Mouse (Mus musculus) forebrain, postnatal 0 days (tissue): ENCODE results near the gene Rora. TPM values are rescaled to one million over a fixed set of nuclear protein-coding genes. Genes with fewer than 3 reads are reported as not detected.
"Not testable (repeated sequence)": the region's sequence is repeated elsewhere in the genome, so short reads cannot be mapped to it uniquely, and the experiment has no call there.

Source experiments
- ATAC-seq: fragments of 200-750 bp; cut with Nextera tagmentation; 2 replicates; pipeline ENCODE4 v1.8.0; 2017; ENCODE audit warnings: mild to moderate bottlenecking, moderate library complexity
- DNase-seq: peaks from one replicate; pipeline ENCODE4 v3.0.0-alpha.2; 2015
- H3K27ac ChIP-seq: fragments of 300-500 bp; sonication (generic); 2 replicates; pipeline ENCODE4 v1.5.1; 2014; ENCODE audit warnings: low read depth, mild to moderate bottlenecking, antibody characterized with exemption, low read length, moderate library complexity, mixed read lengths
- H3K27me3 ChIP-seq: fragments of 300-500 bp; sonication (generic); 2 replicates; pipeline ENCODE4 v1.6.1; 2014; ENCODE audit warnings: mild to moderate bottlenecking, low read length, mixed read lengths; ENCODE audit not compliant: insufficient read depth
- H3K36me3 ChIP-seq: fragments of 300-500 bp; sonication (generic); 2 replicates; pipeline ENCODE4 v1.6.1; 2014; ENCODE audit warnings: mild to moderate bottlenecking, moderate library complexity; ENCODE audit not compliant: insufficient read depth
- H3K4me1 ChIP-seq: fragments of 300-500 bp; sonication (generic); 2 replicates; pipeline ENCODE4 v1.6.1; 2014; ENCODE audit warnings: antibody characterized with exemption; ENCODE audit not compliant: insufficient read depth
- H3K4me2 ChIP-seq: fragments of 300-500 bp; sonication (generic); 2 replicates; pipeline ENCODE4 v1.6.1; 2014; ENCODE audit warnings: low read depth, mild to moderate bottlenecking, moderate library complexity
- H3K4me3 ChIP-seq: fragments of 300-500 bp; sonication (generic); 2 replicates; pipeline ENCODE4 v1.5.1; 2014; ENCODE audit warnings: low read depth, low read length, mixed read lengths
- H3K9ac ChIP-seq: fragments of 300-500 bp; sonication (generic); 2 replicates; pipeline ENCODE4 v1.6.1; 2014; ENCODE audit warnings: mild to moderate bottlenecking
- H3K9me3 ChIP-seq: fragments of 300-500 bp; sonication (generic); 2 replicates; pipeline ENCODE4 v1.6.1; 2016; ENCODE audit warnings: low read length
- CTCF ChIP-seq: sonication (generic); IDR thresholded peaks from 2 replicates; pipeline ENCODE4 v1.5.1; 2016; ENCODE audit warnings: antibody characterized with exemption, control low read depth, low read depth
- WGBS: fragments of 180-500 bp; shearing (Covaris S2); extraction: QIAGEN DNeasy Blood & Tissue Kit; methylation state at CpG from one replicate; pipeline ENCODE4 v1.1.7; 2014; 5-methylcytosine and 5-hydroxymethylcytosine counted together
- polyA plus RNA-seq: library from polyadenylated mRNA; unstranded; fragments of >200 nt; fragmentation: Nextera tagmentation; extraction: Ambion mirVana; gene quantifications from 2 replicates; pipeline ENCODE4 v1.2.1, GENCODE M21; 2015
- total RNA-seq: library from RNA; depleted of rRNA; stranded (reverse); fragments of >200 nt; gene quantifications from 2 replicates; pipeline ENCODE4 v1.2.3, GENCODE M21; 2014

Gene Rora
- total and polyA plus RNA-seq, 2 experiments from 2014 or later, result 9.8 to 23.9 TPM

DNA sequence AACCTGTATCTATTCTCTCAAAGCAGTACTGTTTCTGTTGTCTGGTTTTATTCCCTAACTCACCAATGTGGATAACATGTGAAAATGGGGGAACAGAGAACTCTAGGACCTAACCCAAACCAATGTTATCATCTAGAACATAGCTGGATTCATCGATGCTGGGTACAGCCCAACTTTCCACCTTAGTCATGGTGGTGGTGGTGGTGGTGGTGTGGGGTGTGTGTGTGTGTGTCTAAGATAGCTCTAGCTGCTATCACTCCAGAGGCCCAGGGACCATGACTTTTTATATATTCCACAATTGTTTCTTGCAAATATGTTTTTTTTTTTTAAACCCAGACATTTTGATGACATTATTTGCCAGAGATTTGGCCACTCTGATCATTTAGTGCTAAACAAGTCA lies 433.7 kb downstream of the Rora start:
- DNase-seq, result no peak
- Histone ChIP-seq H3K4me2 (no peak overlapping the region), H3K4me3 (no peak overlapping the region), H3K9ac (no peak overlapping the region), H3K36me3 (no peaks in the 10 kb centered on the region), H3K9me3 (no peaks in the 10 kb centered on the region), H3K4me1 (no peaks in the 10 kb centered on the region), H3K27me3 (no peaks in the 10 kb centered on the region), H3K27ac (no peak overlapping the region)
- ATAC-seq, result no peak
- WGBS, result 98% methylated on average over 1 of the region's 1 CpGs
- TF ChIP-seq CTCF, result no peak

DNA sequence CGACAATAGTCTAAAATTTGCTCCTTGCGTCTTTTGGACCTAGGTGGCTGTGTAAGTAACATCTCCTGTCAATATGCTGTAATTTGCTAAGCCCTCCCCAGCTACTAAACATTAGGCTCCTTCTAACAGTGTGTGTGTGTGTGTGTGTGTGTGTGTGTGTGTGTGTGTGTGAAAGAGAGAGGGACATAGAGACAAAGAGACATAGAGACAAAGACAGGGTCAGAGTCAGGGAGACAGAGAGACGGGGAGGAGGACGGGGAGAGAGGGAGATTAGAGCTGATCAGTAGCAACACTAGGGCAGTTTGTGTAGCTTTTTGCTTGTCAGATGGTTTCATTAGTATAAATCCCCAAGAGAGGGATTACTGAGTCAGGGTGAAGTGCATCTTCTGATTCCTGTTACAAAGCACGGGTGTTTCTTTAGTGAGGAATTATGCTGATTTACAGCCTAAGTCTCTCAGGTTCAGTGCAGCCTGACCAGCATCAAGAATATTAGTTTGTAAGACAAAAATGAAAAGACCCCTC lies 437.2 kb downstream of the Rora start:
- 59% methylated on average over 5 of the region's 5 CpGs for WGBS
- Histone ChIP-seq H3K4me2 (no peak overlapping the region), H3K4me1 (no peaks in the 10 kb centered on the region), H3K9ac (no peak overlapping the region), H3K9me3 (no peaks in the 10 kb centered on the region), H3K27me3 (no peaks in the 10 kb centered on the region), H3K36me3 (no peaks in the 10 kb centered on the region), H3K4me3 (no peak overlapping the region), H3K27ac (no peak overlapping the region)
- no peak for DNase-seq
- TF ChIP-seq CTCF, result no peak
- ATAC-seq, result no peak

DNA sequence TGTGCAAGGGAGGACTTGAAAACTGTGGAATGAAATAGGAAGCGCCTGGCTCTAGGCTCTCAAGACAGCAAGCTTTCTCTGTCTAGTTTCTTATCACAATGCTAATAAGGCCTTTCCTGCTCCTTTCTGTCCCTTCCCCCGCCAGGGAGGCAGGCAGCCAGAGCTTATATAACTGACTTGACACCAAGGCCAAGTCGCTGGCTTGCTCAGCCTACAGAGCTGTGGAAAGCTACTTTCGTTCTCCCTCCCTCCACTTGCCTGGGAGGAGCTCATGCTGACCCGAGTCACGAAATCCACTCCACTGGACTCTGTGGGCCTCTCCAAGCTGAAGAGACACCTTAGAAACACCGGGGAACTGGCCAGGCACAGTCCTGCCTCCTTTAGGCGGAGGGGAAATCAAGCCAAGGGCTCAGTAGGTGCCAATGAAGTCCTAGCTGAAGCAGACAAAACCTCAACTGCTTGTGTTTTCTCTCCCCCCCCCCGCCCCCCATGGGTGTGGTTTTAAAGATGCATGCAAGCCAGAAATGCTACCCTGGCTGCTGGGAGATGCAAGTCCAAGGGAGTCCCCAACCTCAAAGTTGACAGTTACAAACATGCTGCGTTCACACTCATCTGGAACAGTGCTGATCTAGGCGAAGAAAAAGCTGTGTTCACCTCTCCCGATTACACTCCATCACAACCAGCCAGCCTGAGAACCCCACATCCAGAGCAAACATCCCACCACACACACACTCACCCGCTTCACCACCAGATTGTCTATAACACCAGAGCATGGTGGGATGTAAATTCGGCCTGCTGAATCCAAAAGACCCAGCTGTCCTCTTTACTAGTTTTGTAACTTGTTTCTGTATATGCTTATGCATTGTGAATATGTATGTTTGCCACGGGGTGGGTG lies 438.8 kb downstream of the Rora start:
- ATAC-seq, result no peak
- Histone ChIP-seq H3K9me3 (no peaks in the 10 kb centered on the region), H3K27ac (no peak overlapping the region)

DNA sequence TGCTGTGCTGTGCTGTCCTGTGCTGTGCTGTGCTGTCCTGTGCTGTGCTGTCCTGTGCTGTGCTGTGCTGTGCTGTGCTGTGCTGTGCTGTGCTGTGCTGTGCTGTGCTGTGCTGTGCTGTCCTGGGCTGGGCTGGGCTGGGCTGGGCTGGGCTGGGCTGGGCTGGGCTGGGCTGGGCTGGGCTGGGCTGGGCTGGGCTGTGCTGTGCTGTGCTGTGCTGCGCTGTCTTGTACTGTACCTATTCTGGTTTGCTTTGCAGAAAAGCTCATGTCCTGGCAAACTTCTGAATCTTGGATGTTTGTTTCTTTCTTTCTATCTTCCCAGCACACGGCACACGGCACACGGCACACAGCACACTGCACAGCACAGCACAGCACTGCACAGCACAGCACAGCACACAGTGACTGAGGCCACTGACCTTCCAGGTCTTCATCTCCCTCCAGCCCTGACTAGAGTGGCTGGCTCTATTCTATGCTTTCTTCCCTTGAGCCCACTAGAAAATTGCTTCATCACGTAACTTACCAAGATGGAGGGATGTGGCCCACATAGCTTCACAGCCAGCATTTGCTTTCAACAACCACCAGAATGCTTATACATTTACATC lies 446.7 kb downstream of the Rora start:
- not testable (repeated sequence) for H3K9ac ChIP-seq, H3K4me1 ChIP-seq, ATAC-seq, H3K4me2 ChIP-seq, H3K9me3 ChIP-seq, DNase-seq, H3K27me3 ChIP-seq, H3K27ac ChIP-seq, H3K4me3 ChIP-seq, H3K36me3 ChIP-seq
- WGBS, result 89% methylated on average over 5 of the region's 5 CpGs

More for the DNA sequence above, 438.8 kb downstream of the Rora start:
- H3K27me3 ChIP-seq, result no peaks in the 10 kb centered on the region
- no peak overlapping the region for H3K9ac ChIP-seq
- H3K4me1 ChIP-seq, result no peaks in the 10 kb centered on the region
- no peak overlapping the region for H3K4me3 ChIP-seq
- DNase-seq, result peak; percentile 14
- H3K4me2 ChIP-seq, result no peak overlapping the region
- WGBS, result 63% methylated on average over 15 of the region's 15 CpGs
- no peaks in the 10 kb centered on the region for H3K36me3 ChIP-seq
- TF ChIP-seq CTCF, result no peak

DNA sequence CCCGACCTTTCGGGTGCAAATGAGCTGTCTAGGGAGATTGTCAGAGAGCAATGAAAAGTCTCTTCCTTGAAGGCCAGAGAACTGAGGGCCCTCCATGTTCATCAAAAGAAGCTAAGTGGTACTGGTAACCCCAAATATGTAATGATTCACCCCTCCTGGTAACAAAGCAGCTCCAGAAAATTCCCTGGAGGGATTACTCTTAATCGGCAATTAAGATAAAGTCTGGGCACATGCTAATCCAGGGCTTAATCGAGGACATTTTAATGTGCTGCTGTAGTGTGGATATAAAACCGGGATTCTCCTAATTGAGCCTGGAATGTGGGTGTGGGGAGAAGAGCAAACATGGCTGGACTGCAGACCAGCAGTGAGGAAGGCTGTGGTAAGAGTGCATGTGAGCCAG lies 450.7 kb downstream of the Rora start:
- DNase-seq (no peak), ATAC-seq (no peak)
- no peak overlapping the region for H3K4me3 ChIP-seq
- H3K27me3 ChIP-seq, result no peaks in the 10 kb centered on the region
- H3K36me3 ChIP-seq, result no peaks in the 10 kb centered on the region
- no peak overlapping the region for H3K4me2 ChIP-seq
- WGBS, result 50% methylated on average over 5 of the region's 5 CpGs
- no peak for TF ChIP-seq CTCF
- H3K27ac ChIP-seq, result no peak overlapping the region
- no peaks in the 10 kb centered on the region for H3K9me3 ChIP-seq
- H3K4me1 ChIP-seq, result no peaks in the 10 kb centered on the region
- H3K9ac ChIP-seq, result no peak overlapping the region

DNA sequence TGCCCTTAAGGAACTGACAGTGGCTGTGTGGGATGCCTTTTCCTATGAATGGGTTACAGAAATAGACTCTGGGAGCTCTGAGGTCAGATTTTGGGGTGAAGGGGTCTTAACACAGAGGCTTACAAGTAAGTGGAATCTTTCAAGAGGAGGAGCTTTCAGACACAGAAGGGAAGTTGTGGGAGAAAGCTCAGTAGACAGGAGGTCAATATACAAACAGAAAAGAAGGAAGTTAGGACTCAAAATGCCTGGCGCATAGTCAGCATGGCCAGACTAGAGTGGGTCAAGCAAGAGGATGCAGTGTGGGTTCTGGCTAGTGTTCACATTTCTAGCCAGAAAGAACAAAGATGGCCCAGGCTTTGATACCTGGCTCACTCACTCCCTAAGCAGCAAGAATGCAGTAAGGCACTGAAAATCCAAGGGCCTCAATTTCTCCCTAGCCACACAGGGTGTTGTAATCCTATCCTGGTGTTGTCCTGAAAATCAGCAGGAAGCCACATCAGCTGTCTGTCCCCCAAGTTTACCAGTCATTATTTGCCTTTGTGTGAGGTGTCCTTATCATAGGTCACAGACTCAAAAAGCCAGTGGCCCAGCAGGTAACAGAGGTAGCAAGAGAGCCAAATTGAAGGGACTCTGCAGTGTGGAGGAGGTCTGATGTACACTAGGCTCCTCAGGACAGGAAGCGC lies 456.2 kb downstream of the Rora start:
- DNase-seq, result no peak
- Histone ChIP-seq H3K9me3 (no peaks in the 10 kb centered on the region), H3K4me1 (no peaks in the 10 kb centered on the region), H3K36me3 (no peaks in the 10 kb centered on the region), H3K4me3 (no peak overlapping the region), H3K4me2 (no peak overlapping the region), H3K27me3 (no peaks in the 10 kb centered on the region), H3K27ac (no peak overlapping the region), H3K9ac (no peak overlapping the region)
- WGBS, result 97% methylated on average over 2 of the region's 2 CpGs
- no peak for TF ChIP-seq CTCF
- no peak for ATAC-seq

DNA sequence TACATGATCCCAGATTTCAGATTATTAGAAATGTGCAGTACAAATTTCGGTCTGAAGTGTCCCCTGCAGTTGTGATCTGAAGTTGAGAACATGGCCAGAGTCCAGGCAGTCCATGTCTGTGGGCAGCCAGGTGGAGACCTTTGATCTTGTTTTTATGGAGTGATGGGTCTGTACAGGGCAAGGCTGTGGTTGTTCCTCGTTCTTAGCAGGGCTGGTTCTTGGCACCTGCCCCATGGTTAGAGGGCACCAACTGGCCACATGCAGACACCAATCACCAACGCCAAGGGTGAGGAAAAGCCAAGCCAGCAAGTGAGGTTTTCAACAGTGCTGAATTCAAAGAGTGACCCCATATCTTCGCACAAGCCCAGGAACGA lies 456.7 kb downstream of the Rora start:
- TF ChIP-seq CTCF, result no peak
- ATAC-seq, result no peak

More for the DNA sequence above, 456.7 kb downstream of the Rora start:
- Histone ChIP-seq H3K27me3 (no peaks in the 10 kb centered on the region), H3K27ac (no peak overlapping the region), H3K4me1 (no peaks in the 10 kb centered on the region), H3K36me3 (no peaks in the 10 kb centered on the region), H3K9ac (no peak overlapping the region), H3K4me2 (no peak overlapping the region), H3K4me3 (no peak overlapping the region), H3K9me3 (no peaks in the 10 kb centered on the region)
- DNase-seq, result no peak
- WGBS, result 65% methylated on average over 5 of the region's 5 CpGs
